Mouse (Mus musculus) limb, embryonic 12.5 days (tissue): ENCODE results near the gene Sass6. TPM values are rescaled to one million over a fixed set of nuclear protein-coding genes. Genes with fewer than 3 reads are reported as not detected.

Experiments
- polyA plus RNA-seq: library from polyadenylated mRNA; unstranded; fragments of >200 nt; fragmentation: Nextera tagmentation; extraction: Ambion mirVana; gene quantifications from 2 replicates; pipeline ENCODE4 v1.2.1, GENCODE M21; 2016

The Sass6 gene
- polyA plus RNA-seq, 1 experiment from 2014 or later, result 35.2 TPM

Other genes with a start within 250 kb of the Sass6 start
- 14.5 and 16.0 TPM in 2 replicates for gene Cdc14a, start 170.9 kb upstream of the Sass6 start, polyA plus RNA-seq
- gene Rtca, start 86.8 kb upstream of the Sass6 start, polyA plus RNA-seq, result 81.4 and 89.9 TPM in 2 replicates
- 15.1 and 15.5 TPM in 2 replicates for gene Dbt, start 81.9 kb upstream of the Sass6 start, polyA plus RNA-seq
- gene Lrrc39, start 32.0 kb upstream of the Sass6 start, polyA plus RNA-seq, result 0.31 and 0.87 TPM in 2 replicates
- 34.1 and 38.8 TPM in 2 replicates for gene Trmt13, start 19.6 kb downstream of the Sass6 start, polyA plus RNA-seq
- 84.7 and 88.4 TPM in 2 replicates for gene Mfsd14a, start 67.7 kb downstream of the Sass6 start, polyA plus RNA-seq
- 0.61 TPM in 1 of 2 replicates, not detected in the other for gene Gm43191, start 86.3 kb downstream of the Sass6 start, polyA plus RNA-seq
- 11.3 and 12.7 TPM in 2 replicates for gene Slc35a3, start 117.8 kb downstream of the Sass6 start, polyA plus RNA-seq
- gene Agl, start 213.2 kb downstream of the Sass6 start, polyA plus RNA-seq, result 16.3 and 16.4 TPM in 2 replicates